Mouse (Mus musculus) testis, postnatal 14 days (tissue): ENCODE measurements at regions not wholly inside any gene's neighbourhood (a gene's known extent, or its start where the extent isn't known, plus 50 kb on each side); places are given as distances from the start of the nearest gene placed in this dataset.
"Not testable (repeated sequence)": the region's sequence is repeated elsewhere in the genome, so short reads cannot be mapped to it uniquely, and the experiment has no call there.

ENCODE experiments used
- DNase-seq: peaks from one replicate; pipeline ENCODE4 v3.0.0; 2021; ENCODE audit warnings: low spot score

GRCm38 (mm10) chr3:8163030-8163429 lies 1446.9 kb downstream of the Zfp704 start:
- DNase-seq, result no peak

- DNase-seq, result no peak
Observed at GRCm38 (mm10) chr3:8161997-8162756, 1447.7 kb downstream of the Zfp704 start.

GRCm38 (mm10) chr3:8143016-8143415 lies 1466.9 kb downstream of the Zfp704 start:
- no peak for DNase-seq

GRCm38 (mm10) chr3:8142190-8142589 lies 1467.7 kb downstream of the Zfp704 start:
- DNase-seq, result no peak

- DNase-seq, result no peak
Observed at GRCm38 (mm10) chr3:8141664-8142084, 1468.2 kb downstream of the Zfp704 start.

- not testable (repeated sequence) for DNase-seq
Observed at GRCm38 (mm10) chr3:8123641-8124040, 1486.2 kb downstream of the Zfp704 start.

GRCm38 (mm10) chr3:8123141-8123540 lies 1486.7 kb downstream of the Zfp704 start:
- DNase-seq, result no peak

- peak; percentile 4 for DNase-seq
Observed at GRCm38 (mm10) chr3:8098291-8098690, 1478.0 kb upstream of the 1700008P02Rik start.

- no peak for DNase-seq
Observed at GRCm38 (mm10) chr3:8084749-8085148, 1464.5 kb upstream of the 1700008P02Rik start.

GRCm38 (mm10) chr3:8053711-8054110 lies 1433.5 kb upstream of the 1700008P02Rik start:
- no peak for DNase-seq

- DNase-seq, result no peak
Observed at GRCm38 (mm10) chr3:8051167-8051566, 1430.9 kb upstream of the 1700008P02Rik start.

- no peak for DNase-seq
Observed at GRCm38 (mm10) chr3:8049706-8050105, 1429.5 kb upstream of the 1700008P02Rik start.

- no peak for DNase-seq
Observed at GRCm38 (mm10) chr3:8046348-8046747, 1426.1 kb upstream of the 1700008P02Rik start.

GRCm38 (mm10) chr3:8036697-8037096 lies 1416.5 kb upstream of the 1700008P02Rik start:
- no peak for DNase-seq

- DNase-seq, result no peak
Observed at GRCm38 (mm10) chr3:8035091-8035729, 1415.0 kb upstream of the 1700008P02Rik start.

GRCm38 (mm10) chr3:8026325-8027017 lies 1406.2 kb upstream of the 1700008P02Rik start:
- no peak for DNase-seq

GRCm38 (mm10) chr3:8022654-8023053 lies 1402.4 kb upstream of the 1700008P02Rik start:
- no peak for DNase-seq

GRCm38 (mm10) chr3:8017489-8017888 lies 1397.2 kb upstream of the 1700008P02Rik start:
- DNase-seq, result no peak

GRCm38 (mm10) chr3:8016945-8017344 lies 1396.7 kb upstream of the 1700008P02Rik start:
- no peak for DNase-seq

GRCm38 (mm10) chr3:8009966-8010365 lies 1389.7 kb upstream of the 1700008P02Rik start:
- no peak for DNase-seq

GRCm38 (mm10) chr3:8006708-8007395 lies 1386.6 kb upstream of the 1700008P02Rik start:
- no peak for DNase-seq

GRCm38 (mm10) chr3:8006273-8006672 lies 1386.0 kb upstream of the 1700008P02Rik start:
- DNase-seq, result no peak
